Mouse (Mus musculus) right cerebral cortex, postnatal 10 days (tissue): ENCODE results near the gene OR5BS1P.
A peak's percentile ranks its signal among the peaks of the same experiment; 100 is the strongest.
"Not testable (repeated sequence)": the region's sequence is repeated elsewhere in the genome, so short reads cannot be mapped to it uniquely, and the experiment has no call there.

Source experiments
- DNase-seq, 2 experiments: peaks; one replicate each; pipeline ENCODE4 v3.0.0; 2021; ENCODE audit warnings: low spot score in 2 of 2

The OR5BS1P gene

GRCm38 (mm10) chr15:98469596-98469995 is at the start of gene OR5BS1P:
Gene OR5BS1P (plus strand): TSS chr15:98469896.
- DNase-seq, result no peak

- DNase-seq, result no peak
These were observed 48.8 kb upstream of the OR5BS1P start for GRCm38 (mm10) chr15:98420897-98421296.

- DNase-seq, result no peak
These were observed 45.4 kb upstream of the OR5BS1P start for GRCm38 (mm10) chr15:98424326-98424725.

GRCm38 (mm10) chr15:98424753-98425152 is 44.9 kb upstream of the OR5BS1P start:
- no peak for DNase-seq

GRCm38 (mm10) chr15:98425188-98425587 is 44.5 kb upstream of the OR5BS1P start:
- no peak for DNase-seq

- DNase-seq, result not testable (repeated sequence)
These were observed 38.8 kb upstream of the OR5BS1P start, which contains the start of gene Olfr282 for GRCm38 (mm10) chr15:98430925-98431324. Gene Olfr282 (plus strand): TSS chr15:98431225.

GRCm38 (mm10) chr15:98444561-98444960 is 25.1 kb upstream of the OR5BS1P start:
- DNase-seq, result no peak

GRCm38 (mm10) chr15:98448521-98448920 is 21.2 kb upstream of the OR5BS1P start:
- no peak for DNase-seq

GRCm38 (mm10) chr15:98452288-98452687 is 17.4 kb upstream of the OR5BS1P start, which contains the start of gene Olfr281:
Gene Olfr281 (plus strand): TSS chr15:98452588.
- no peak for DNase-seq

GRCm38 (mm10) chr15:98471539-98471938 is 1.8 kb downstream of the OR5BS1P start:
- no peak for DNase-seq

GRCm38 (mm10) chr15:98474958-98475357 is 5.3 kb downstream of the OR5BS1P start:
- DNase-seq, result no peak

GRCm38 (mm10) chr15:98475382-98475781 is 5.7 kb downstream of the OR5BS1P start:
- DNase-seq, result peak in 1 of 2 experiments; percentile 47

GRCm38 (mm10) chr15:98476281-98476680 is 6.6 kb downstream of the OR5BS1P start:
- no peak for DNase-seq

GRCm38 (mm10) chr15:98479568-98480102 is 9.9 kb downstream of the OR5BS1P start:
- DNase-seq, result no peak

- no peak for DNase-seq
These were observed 13.0 kb downstream of the OR5BS1P start, which contains the start of gene Lalba for GRCm38 (mm10) chr15:98482701-98483100. Gene Lalba (minus strand): TSS chr15:98482721.

- peak; percentile 39 to 43 for DNase-seq
These were observed 14.5 kb downstream of the OR5BS1P start for GRCm38 (mm10) chr15:98483907-98484886.

- DNase-seq, result no peak
These were observed 16.8 kb downstream of the OR5BS1P start for GRCm38 (mm10) chr15:98486433-98487021.

- DNase-seq, result no peak
These were observed 21.6 kb downstream of the OR5BS1P start for GRCm38 (mm10) chr15:98491332-98491731.

GRCm38 (mm10) chr15:98492102-98492501 is 22.4 kb downstream of the OR5BS1P start, which contains the start of gene Olfr279:
Gene Olfr279 (plus strand): TSS chr15:98492402.
- DNase-seq, result no peak

- no peak for DNase-seq
These were observed 27.9 kb downstream of the OR5BS1P start for GRCm38 (mm10) chr15:98497631-98498030.

- DNase-seq, result no peak
These were observed 33.6 kb downstream of the OR5BS1P start for GRCm38 (mm10) chr15:98503317-98503716.

GRCm38 (mm10) chr15:98504514-98504913 is 34.8 kb downstream of the OR5BS1P start:
- peak; percentile 68 to 79 for DNase-seq
